Mouse (Mus musculus) liver, embryonic 12.5 days (tissue): ENCODE results near the gene Serac1. TPM values are rescaled to one million over a fixed set of nuclear protein-coding genes. Genes with fewer than 3 reads are reported as not detected.

ENCODE experiments used
- ATAC-seq: fragments of 200-750 bp; cut with Nextera tagmentation; 2 replicates; pipeline ENCODE4 v1.8.0; 2017; ENCODE audit warnings: moderate number of reproducible peaks, mild to moderate bottlenecking, moderate library complexity
- H3K27ac ChIP-seq: fragments of 300-500 bp; sonication (generic); 2 replicates; pipeline ENCODE4 v1.5.1; 2016; ENCODE audit warnings: mild to moderate bottlenecking
- H3K27me3 ChIP-seq: fragments of 300-500 bp; sonication (generic); replicated peaks from 2 replicates; pipeline ENCODE4 v1.6.1; 2016; ENCODE audit warnings: mild to moderate bottlenecking, moderate library complexity
- H3K36me3 ChIP-seq: fragments of 300-500 bp; sonication (generic); 2 replicates; pipeline ENCODE4 v1.6.1; 2016; ENCODE audit warnings: mild to moderate bottlenecking, moderate library complexity
- H3K4me1 ChIP-seq: fragments of 300-500 bp; sonication (generic); 2 replicates; pipeline ENCODE4 v1.6.1; 2016
- H3K4me2 ChIP-seq: fragments of 300-500 bp; sonication (generic); 2 replicates; pipeline ENCODE4 v1.6.1; 2016; ENCODE audit warnings: mild to moderate bottlenecking, moderate library complexity
- H3K4me3 ChIP-seq: fragments of 300-500 bp; sonication (generic); 2 replicates; pipeline ENCODE4 v1.5.1; 2016; ENCODE audit warnings: mild to moderate bottlenecking, moderate library complexity
- H3K9ac ChIP-seq: fragments of 300-500 bp; sonication (generic); 2 replicates; pipeline ENCODE4 v1.6.1; 2016; ENCODE audit warnings: mild to moderate bottlenecking, moderate library complexity
- H3K9me3 ChIP-seq: fragments of 300-500 bp; sonication (generic); replicated peaks from 2 replicates; pipeline ENCODE4 v1.6.1; 2016; ENCODE audit warnings: mild to moderate bottlenecking, moderate library complexity
- WGBS: fragments of 180-500 bp; shearing (Covaris S2); methylation state at CpG from one replicate; pipeline ENCODE4 v1.1.7; 2016; ENCODE audit not compliant: insufficient replicate concordance; 5-methylcytosine and 5-hydroxymethylcytosine counted together
- polyA plus RNA-seq: library from polyadenylated mRNA; unstranded; fragments of >200 nt; fragmentation: Nextera tagmentation; extraction: Ambion mirVana; gene quantifications from 2 replicates; pipeline ENCODE4 v1.2.1, GENCODE M21; 2016

The Serac1 gene
- polyA plus RNA-seq, 1 experiment from 2014 or later: 2.2 TPM

DNA sequence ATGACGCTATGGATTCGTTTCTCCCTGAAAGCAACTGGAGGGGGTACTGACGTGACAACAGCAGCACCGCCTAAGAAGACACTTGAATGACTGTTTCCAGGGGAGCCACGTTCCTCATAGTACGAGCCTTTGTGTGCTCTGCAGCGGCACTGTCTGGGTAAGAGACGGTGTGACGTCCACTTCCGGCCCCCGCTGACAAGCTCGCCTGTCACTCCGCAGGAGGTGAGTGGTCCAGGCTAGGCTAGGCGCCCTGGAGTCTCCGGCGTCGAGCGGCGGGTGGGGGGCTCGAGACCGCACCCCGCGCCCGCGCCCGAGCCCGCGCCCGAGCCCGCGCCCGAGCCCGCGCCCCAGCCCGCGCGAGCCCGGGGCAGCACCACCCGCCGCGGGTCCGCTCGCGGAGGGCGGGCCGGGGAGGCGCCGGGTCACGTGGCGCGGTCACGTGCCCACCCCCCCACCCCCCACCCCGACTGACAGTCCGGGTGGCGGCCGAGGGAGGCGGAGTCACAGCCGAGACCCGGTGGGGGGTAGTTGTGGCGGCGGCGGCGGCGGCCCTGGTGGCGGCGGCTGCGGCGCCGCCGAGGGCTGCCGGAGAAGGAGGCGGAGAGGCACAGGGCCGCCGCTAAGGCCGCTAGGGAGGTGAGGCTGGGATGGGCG is 26.9 kb upstream of the Serac1 start, which contains the start of gene Tulp4:
Tulp4 (plus strand) TSS at position 77 of the 654 bp plus-strand sequence.
- under 1% methylated on average over 71 of the region's 76 CpGs for whole genome bisulfite sequencing
- H3K4me2 ChIP-seq: peak within 1 kb of the TSS; percentile 87
- H3K27ac ChIP-seq: peak within 1 kb of the TSS; percentile 83
- peak within 1 kb of the TSS; percentile 94 for H3K9ac ChIP-seq
- H3K4me1 ChIP-seq: peaks cover 21% of the 10 kb centered on the region
- H3K36me3 ChIP-seq: no peaks in the 10 kb centered on the region
- peak; percentile 95 for ATAC-seq
- peak within 1 kb of the TSS; percentile 87 for H3K4me3 ChIP-seq
- peaks cover 33% of the 10 kb centered on the region for H3K27me3 ChIP-seq
- no peaks in the 10 kb centered on the region for H3K9me3 ChIP-seq

DNA sequence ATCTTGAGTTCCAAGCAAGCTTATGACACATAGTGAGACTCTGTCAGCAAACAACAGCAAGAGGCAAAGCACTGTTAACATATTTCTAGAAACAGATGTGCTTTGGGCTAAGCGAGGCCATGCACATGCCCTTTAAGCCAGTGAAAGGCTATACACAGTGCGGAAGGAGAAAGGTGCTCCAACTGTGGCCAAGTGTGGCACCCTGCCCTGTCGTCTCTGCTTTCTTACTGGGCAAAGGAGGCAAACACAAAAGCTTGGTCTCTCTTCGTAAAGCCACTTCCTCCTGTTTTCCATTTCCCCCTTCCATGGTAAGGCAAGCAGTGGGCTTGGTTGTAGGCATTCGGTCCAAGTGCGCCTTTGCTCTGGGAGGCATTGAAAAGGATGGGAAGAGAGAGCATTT is 24.0 kb upstream of the Serac1 start:
- Histone ChIP-seq H3K27ac (no peak overlapping the region), H3K9ac (no peak overlapping the region), H3K4me2 (no peak overlapping the region), H3K4me3 (no peak overlapping the region), H3K27me3 (peaks cover 33% of the 10 kb centered on the region), H3K36me3 (no peaks in the 10 kb centered on the region), H3K9me3 (no peaks in the 10 kb centered on the region), H3K4me1 (peaks cover 21% of the 10 kb centered on the region)
- 59% methylated on average over 6 of the region's 6 CpGs for WGBS
- no peak for ATAC-seq

- Histone ChIP-seq H3K9ac (no peak overlapping the region), H3K4me1 (peaks cover 10% of the 10 kb centered on the region), H3K4me3 (no peak overlapping the region), H3K4me2 (no peak overlapping the region), H3K36me3 (no peaks in the 10 kb centered on the region), H3K9me3 (no peaks in the 10 kb centered on the region), H3K27me3 (peaks cover 22% of the 10 kb centered on the region), H3K27ac (no peak overlapping the region)
- no peak for ATAC-seq
- WGBS: 79% methylated on average over 3 of the region's 3 CpGs
These were observed 22.7 kb upstream of the Serac1 start for GRCm38 (mm10) chr17:6102287-6102686.

DNA sequence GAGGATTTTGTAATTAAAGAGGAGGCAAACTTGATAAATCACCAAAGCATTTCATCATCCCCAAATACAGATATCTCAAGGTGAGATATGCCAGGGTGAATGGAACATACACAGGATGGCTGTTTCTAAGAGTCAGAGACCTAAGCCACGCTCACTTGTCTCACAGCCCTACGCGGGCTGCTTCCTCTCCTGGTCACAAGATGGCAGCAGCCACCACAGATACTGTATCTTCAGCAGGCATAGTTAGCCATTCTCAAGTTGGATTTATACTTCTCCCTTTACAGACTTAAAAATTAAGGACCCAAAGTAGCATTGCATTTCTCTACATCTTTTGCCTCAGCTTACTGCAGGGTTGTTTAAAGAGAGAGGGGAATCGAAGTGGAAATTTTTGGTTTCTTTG is 18.3 kb upstream of the Serac1 start:
- Histone ChIP-seq H3K4me2 (no peak overlapping the region), H3K9me3 (no peaks in the 10 kb centered on the region), H3K27me3 (no peaks in the 10 kb centered on the region), H3K4me1 (no peaks in the 10 kb centered on the region), H3K9ac (no peak overlapping the region), H3K4me3 (no peak overlapping the region), H3K27ac (no peak overlapping the region), H3K36me3 (no peaks in the 10 kb centered on the region)
- WGBS: 33% methylated on average over 4 of the region's 4 CpGs
- ATAC-seq: no peak

DNA sequence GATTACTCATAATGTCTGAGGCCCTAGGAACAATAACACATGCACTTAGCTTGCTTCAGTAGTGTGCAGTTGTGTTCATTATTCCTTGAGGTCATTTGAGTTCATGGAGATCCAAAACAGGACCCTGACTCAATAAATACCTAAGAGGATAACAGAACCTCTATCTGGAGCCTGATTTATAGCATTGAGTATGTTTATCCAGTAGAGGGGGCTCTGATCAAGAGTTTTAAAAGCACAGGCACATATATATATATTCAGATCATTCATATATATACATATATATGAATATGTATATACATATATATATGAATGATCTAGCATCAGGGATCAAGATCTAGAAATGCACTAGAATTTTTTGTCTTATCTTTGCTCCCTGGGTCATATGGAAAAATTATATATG is 16.0 kb upstream of the Serac1 start:
- Histone ChIP-seq H3K4me2 (no peak overlapping the region), H3K27me3 (no peaks in the 10 kb centered on the region), H3K9ac (no peak overlapping the region), H3K27ac (no peak overlapping the region), H3K4me1 (no peaks in the 10 kb centered on the region), H3K4me3 (no peak overlapping the region), H3K36me3 (0 out of 2 replicates have a peak, but pooled peaks cover 3% of the 10 kb centered on the region), H3K9me3 (no peaks in the 10 kb centered on the region)
- no peak for ATAC-seq

DNA sequence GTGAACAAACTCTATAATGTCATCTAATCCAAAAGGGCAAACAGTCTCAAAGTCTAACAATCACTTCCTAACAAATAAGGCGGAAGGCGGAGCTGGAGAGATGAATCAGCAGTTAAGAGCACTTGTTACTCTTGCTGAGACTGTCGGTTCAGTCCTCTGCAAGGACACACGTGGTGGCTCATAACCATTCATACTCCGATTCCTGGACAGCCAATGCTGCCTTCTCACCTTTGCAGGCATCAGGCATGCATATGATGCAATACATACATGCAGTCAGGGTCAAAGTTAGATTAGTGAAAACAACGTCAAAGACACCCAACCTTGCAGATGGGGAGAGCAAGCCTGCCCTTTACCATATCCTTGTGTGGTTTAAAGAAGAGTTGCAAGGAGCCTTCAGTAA is 12.1 kb upstream of the Serac1 start:
- no peak overlapping the region for H3K4me3 ChIP-seq
- no peak overlapping the region for H3K9ac ChIP-seq
- H3K4me2 ChIP-seq: no peak overlapping the region
- peaks cover 24% of the 10 kb centered on the region for H3K36me3 ChIP-seq
- H3K9me3 ChIP-seq: no peaks in the 10 kb centered on the region
- 76% methylated on average over 6 of the region's 6 CpGs for WGBS
- H3K4me1 ChIP-seq: no peaks in the 10 kb centered on the region
- no peak for ATAC-seq
- no peaks in the 10 kb centered on the region for H3K27me3 ChIP-seq
- no peak overlapping the region for H3K27ac ChIP-seq

DNA sequence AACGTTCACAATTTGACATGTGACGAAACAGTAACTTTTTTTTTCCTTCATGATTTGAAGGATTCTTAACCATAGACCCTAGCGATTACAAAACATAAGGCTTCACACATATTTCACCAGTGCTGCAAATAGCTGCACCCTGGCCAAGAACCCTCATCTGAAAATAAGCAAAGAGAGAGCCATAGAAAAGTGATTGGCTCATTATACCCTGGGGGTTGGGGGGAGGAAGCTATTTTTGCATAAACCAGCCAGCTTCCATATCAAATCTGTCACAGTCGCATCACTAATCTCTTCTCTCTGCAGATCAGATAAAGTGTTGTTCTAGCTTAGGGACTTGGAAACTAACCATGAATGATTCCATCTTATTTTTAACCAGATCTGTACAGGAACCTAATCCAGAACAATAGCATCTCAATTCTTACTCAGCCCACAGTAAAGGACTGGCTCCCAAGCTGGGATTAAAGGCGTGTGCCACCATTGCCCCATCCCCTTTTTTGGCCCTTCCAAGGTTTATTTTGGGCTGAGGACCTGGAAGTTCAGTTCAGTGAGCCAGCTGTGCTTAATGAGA is 3.9 kb upstream of the Serac1 start:
- Histone ChIP-seq H3K4me3 (no peak overlapping the region), H3K4me2 (no peak overlapping the region), H3K36me3 (peaks cover 65% of the 10 kb centered on the region), H3K9ac (no peak overlapping the region), H3K9me3 (no peaks in the 10 kb centered on the region), H3K27me3 (no peaks in the 10 kb centered on the region), H3K27ac (no peak overlapping the region), H3K4me1 (peaks cover 25% of the 10 kb centered on the region)
- no peak for ATAC-seq
- 84% methylated on average over 5 of the region's 5 CpGs for WGBS

GRCm38 (mm10) chr17:6073405-6073804 is 6.1 kb downstream of the Serac1 start:
- Histone ChIP-seq H3K36me3 (peaks cover 27% of the 10 kb centered on the region), H3K27ac (no peak overlapping the region), H3K4me3 (no peak overlapping the region), H3K9me3 (no peaks in the 10 kb centered on the region), H3K4me2 (no peak overlapping the region), H3K9ac (no peak overlapping the region), H3K27me3 (no peaks in the 10 kb centered on the region), H3K4me1 (peaks cover 1% of the 10 kb centered on the region)
- WGBS: 83% methylated on average over 7 of the region's 7 CpGs
- ATAC-seq: no peak

- Histone ChIP-seq H3K4me3 (no peak overlapping the region), H3K9me3 (no peaks in the 10 kb centered on the region), H3K4me2 (no peak overlapping the region), H3K27me3 (no peaks in the 10 kb centered on the region), H3K27ac (no peak overlapping the region), H3K36me3 (peaks cover 48% of the 10 kb centered on the region), H3K4me1 (no peaks in the 10 kb centered on the region), H3K9ac (no peak overlapping the region)
- no peak for ATAC-seq
- WGBS: 81% methylated on average over 6 of the region's 6 CpGs
These were observed 9.7 kb downstream of the Serac1 start for GRCm38 (mm10) chr17:6069866-6070265.

DNA sequence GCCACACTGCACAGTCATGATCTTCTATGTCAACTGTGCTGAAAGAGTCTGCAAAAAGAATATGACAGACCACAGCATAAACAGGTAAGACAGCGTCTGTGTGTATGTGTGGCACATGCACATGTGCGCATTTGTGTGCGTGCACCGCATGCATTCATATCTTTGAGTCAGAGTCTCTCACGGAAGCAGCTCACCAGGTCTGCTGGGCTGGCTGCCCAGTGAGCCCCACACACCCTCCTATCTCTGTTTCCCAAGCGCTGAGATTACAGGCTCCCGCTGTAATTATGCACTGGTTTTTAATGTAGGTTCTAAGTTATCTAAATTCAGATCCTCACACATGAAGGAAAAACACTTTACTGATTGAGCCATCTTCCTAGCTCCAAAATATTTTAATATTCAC is 11.9 kb downstream of the Serac1 start:
- Histone ChIP-seq H3K9me3 (no peaks in the 10 kb centered on the region), H3K4me1 (no peaks in the 10 kb centered on the region), H3K36me3 (peaks cover 41% of the 10 kb centered on the region), H3K27me3 (no peaks in the 10 kb centered on the region), H3K27ac (no peak overlapping the region), H3K9ac (no peak overlapping the region), H3K4me2 (no peak overlapping the region), H3K4me3 (no peak overlapping the region)
- 81% methylated on average over 7 of the region's 7 CpGs for WGBS
- ATAC-seq: no peak

DNA sequence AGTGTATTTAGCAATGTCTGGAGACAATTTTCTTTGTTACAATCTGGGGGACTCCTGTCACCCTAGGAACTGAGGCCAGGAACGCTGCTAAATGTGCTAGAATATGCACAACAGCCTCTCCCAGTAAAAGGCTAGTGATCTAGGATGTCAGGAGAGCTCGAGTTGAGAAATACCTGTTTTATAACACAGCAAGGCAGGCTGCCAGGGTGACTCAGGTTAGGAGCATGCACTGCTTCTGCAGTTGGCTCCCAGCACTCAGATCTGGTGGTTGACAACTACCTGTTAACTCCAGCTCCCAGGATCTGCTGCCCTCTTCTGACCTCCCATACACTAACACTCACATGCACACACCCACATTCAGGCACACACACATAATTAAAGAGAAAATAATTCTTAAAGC is 13.5 kb downstream of the Serac1 start:
- Histone ChIP-seq H3K4me1 (no peaks in the 10 kb centered on the region), H3K27ac (no peak overlapping the region), H3K4me3 (no peak overlapping the region), H3K9ac (no peak overlapping the region), H3K27me3 (no peaks in the 10 kb centered on the region), H3K4me2 (no peak overlapping the region), H3K36me3 (peaks cover 38% of the 10 kb centered on the region), H3K9me3 (no peaks in the 10 kb centered on the region)
- no peak for ATAC-seq
- WGBS: 65% methylated on average over 2 of the region's 2 CpGs

GRCm38 (mm10) chr17:6063532-6063931 is 16.0 kb downstream of the Serac1 start:
- Histone ChIP-seq H3K27ac (no peak overlapping the region), H3K4me1 (no peaks in the 10 kb centered on the region), H3K27me3 (no peaks in the 10 kb centered on the region), H3K4me2 (no peak overlapping the region), H3K9me3 (no peaks in the 10 kb centered on the region), H3K9ac (no peak overlapping the region), H3K4me3 (no peak overlapping the region), H3K36me3 (peaks cover 24% of the 10 kb centered on the region)
- ATAC-seq: no peak
- whole genome bisulfite sequencing: 68% methylated on average over 5 of the region's 5 CpGs

- 73% methylated on average over 8 of the region's 8 CpGs for WGBS
- H3K36me3 ChIP-seq: peaks cover 24% of the 10 kb centered on the region
- no peak overlapping the region for H3K27ac ChIP-seq
- H3K27me3 ChIP-seq: no peaks in the 10 kb centered on the region
- H3K4me3 ChIP-seq: no peak overlapping the region
- no peaks in the 10 kb centered on the region for H3K9me3 ChIP-seq
- no peak for ATAC-seq
- no peak overlapping the region for H3K4me2 ChIP-seq
- H3K4me1 ChIP-seq: no peaks in the 10 kb centered on the region
- H3K9ac ChIP-seq: no peak overlapping the region
These were observed 16.7 kb downstream of the Serac1 start for GRCm38 (mm10) chr17:6062793-6063192.
